Mouse (Mus musculus) naive thymus-derived CD4-positive, alpha-beta T cell, adult 5 months (primary cell): Measurements from ENCODE around the gene Rtf1. TPM values are rescaled to one million over a fixed set of nuclear protein-coding genes. Genes with fewer than 3 reads are reported as not detected.

Experiments used
- polyA plus RNA-seq: library from polyadenylated mRNA; unstranded; fragments of 100-300 nt; shearing (Covaris generic); gene quantifications from one replicate; pipeline ENCODE4 v1.2.1, GENCODE M21; 2017

Rtf1 gene
- 94.2 TPM for polyA plus RNA-seq

GRCm38 (mm10) chr2:119674525-119675214, at the start of gene Rtf1:
TSS of gene Rtf1 (plus strand) at chr2:119675068.

GRCm38 (mm10) chr2:119662220-119663182, 12.4 kb upstream of the Rtf1 start, which contains the start of gene Ndufaf1:
TSS of gene Ndufaf1 (minus strand) at chr2:119662827.

GRCm38 (mm10) chr2:119741581-119742411, 66.9 kb downstream of the Rtf1 start, which contains the start of gene Itpka:
TSS of gene Itpka (plus strand) at chr2:119742337.

GRCm38 (mm10) chr2:119760251-119760650, 85.4 kb downstream of the Rtf1 start, which contains the start of gene Ltk:
TSS of gene Ltk (minus strand) at chr2:119760431.

Other genes with a start within 250 kb of the Rtf1 start
- gene Ino80, start 197.4 kb upstream of the Rtf1 start, polyA plus RNA-seq, result 6.4 TPM
- gene Exd1, start 127.4 kb upstream of the Rtf1 start, polyA plus RNA-seq, result 0.07 TPM
- 103 TPM for gene Chp1, start 127.4 kb upstream of the Rtf1 start, polyA plus RNA-seq
- gene Nusap1, start 56.8 kb upstream of the Rtf1 start, polyA plus RNA-seq, result 0.68 TPM
- gene Oip5, start 56.6 kb upstream of the Rtf1 start, polyA plus RNA-seq, result 0.93 TPM
- 9.8 TPM for gene Ndufaf1, start 12.2 kb upstream of the Rtf1 start, polyA plus RNA-seq
- 0.25 TPM for gene Itpka, start 67.3 kb downstream of the Rtf1 start, polyA plus RNA-seq
- gene Ltk, start 85.4 kb downstream of the Rtf1 start, polyA plus RNA-seq, result not detected
- gene Rpap1, start 112.5 kb downstream of the Rtf1 start, polyA plus RNA-seq, result 28.7 TPM
- 3.2 TPM for gene Tyro3, start 122.7 kb downstream of the Rtf1 start, polyA plus RNA-seq
- gene Mga, start 222.2 kb downstream of the Rtf1 start, polyA plus RNA-seq, result 46.6 TPM